Mouse (Mus musculus) c-Kit-positive CD71-negative TER-119-negative erythroid progenitor cells, embryonic 14.5 days (primary cell): ENCODE data around the gene 2210408I21Rik.

ENCODE experiments used
- DNase-seq: peaks from one replicate; pipeline ENCODE4 v3.0.0-alpha.2; 2013; ENCODE audit warnings: low read depth

The 2210408I21Rik gene

GRCm38 (mm10) chr13:77489938-77490651 is 354.8 kb downstream of the 2210408I21Rik start:
- DNase-seq = no peak

DNA sequence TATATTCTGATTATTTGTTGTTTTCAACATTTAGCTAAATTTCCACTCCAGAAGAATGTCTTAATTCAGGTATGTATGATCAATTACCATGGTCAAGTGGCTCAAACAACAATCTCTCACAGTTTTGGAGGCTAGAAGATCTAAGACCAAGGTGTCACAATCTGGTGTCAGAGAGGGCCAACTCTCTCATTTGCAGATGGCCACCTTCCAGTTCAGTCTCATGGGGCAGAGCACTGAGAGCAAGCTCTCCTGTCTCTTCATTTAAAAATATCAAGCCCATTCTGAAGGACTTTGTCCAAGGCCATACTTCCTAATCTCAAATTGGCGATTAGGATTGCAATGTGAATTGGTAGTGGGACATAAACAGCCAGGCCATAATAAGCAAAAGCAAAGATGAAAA is 378.7 kb downstream of the 2210408I21Rik start:
- DNase-seq = no peak

- no peak for DNase-seq
These were observed 393.8 kb downstream of the 2210408I21Rik start for GRCm38 (mm10) chr13:77528960-77529699.

DNA sequence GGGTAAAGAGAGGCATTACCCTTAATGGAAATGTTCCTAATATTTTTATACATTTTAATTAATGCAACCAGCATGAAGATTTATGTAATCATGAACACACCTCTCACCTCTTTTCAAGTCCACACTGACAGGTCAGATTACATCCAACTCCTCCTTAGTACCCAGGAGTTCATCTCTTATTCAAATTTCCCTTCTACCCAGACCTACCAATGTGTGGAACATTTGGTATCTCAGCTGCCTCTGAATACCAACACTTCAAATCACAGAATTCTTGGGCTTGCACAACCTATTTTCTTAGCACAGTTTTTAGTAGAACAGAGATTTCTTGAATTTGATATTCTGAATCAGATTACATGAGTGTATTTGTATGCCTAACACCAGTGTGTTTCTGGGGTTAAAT is 394.4 kb downstream of the 2210408I21Rik start:
- DNase-seq = no peak

- no peak for DNase-seq
These were observed 402.1 kb downstream of the 2210408I21Rik start for GRCm38 (mm10) chr13:77537466-77537865.

DNA sequence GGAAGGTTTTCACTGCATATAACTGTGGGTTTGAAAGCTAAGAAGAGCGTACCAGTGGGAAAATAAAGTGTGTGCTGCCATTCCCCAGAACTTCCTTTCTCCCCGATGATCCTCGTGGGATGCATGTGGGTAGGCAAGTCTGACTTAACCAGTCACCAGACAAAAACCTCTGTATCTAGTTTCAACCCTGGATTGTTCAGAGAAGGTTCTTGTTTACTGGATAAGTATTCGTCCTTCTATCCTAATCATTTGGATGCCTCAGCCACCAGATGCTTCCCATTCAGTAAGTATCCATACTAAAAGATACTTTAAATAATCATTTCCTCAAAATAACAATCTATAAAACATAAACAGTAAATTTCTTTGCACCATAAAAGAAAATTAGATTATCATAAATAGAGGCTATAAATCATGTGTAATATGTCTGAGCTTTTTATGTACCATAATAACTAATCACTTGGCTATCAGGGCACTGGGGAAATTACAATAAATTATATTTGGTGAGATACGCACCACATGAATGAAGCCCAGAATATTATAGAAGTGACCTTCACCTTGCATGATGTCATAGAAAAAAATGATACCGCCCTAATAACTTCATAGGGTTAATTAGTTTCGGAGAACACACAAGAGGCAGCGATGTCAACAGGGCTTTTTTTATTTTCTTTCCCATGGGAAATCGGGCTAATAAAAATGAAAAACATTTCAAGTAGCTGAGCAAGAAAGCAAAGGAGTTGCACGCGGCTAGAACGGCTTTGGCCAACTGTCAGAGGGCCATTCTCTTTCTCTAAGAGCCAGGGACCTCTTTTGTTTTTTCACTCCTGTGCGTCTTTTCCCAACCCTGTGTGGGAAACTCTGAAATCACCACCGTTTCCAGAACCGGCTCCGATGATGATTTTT is 412.4 kb downstream of the 2210408I21Rik start:
- no peak for DNase-seq

DNA sequence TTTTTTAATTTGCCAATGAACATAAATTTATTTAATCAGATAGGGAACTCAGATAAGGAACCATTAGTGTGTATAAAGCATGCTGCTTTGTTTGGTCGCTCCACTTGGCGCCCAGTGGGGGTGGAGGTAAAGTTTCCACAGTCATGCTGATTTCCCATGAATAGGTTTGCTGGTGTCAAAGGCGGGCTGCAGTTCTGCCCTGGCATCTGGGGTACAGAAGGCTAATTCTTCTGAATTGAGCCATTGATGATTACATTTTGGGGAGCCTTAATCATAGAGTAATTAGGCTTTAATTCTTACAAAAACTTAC is 413.0 kb downstream of the 2210408I21Rik start:
- DNase-seq = no peak

DNA sequence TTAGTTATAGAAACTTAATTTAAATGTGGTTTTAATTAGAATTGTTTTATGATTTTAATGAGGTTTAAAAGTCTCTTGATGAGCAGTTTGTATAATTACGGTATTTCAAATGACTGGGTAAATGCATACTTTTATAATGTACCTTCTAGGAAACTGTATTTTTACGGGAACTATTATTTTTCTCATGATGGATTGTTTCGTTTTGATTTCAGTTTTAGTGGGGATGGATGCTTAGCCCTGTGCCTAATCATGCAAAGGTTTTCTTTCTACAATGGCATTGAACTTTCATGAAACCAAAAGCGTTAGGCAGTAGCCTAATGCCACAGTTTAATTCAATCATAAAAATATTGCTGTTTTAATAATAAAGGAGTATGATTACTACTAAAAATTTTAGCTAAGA is 413.4 kb downstream of the 2210408I21Rik start:
- no peak for DNase-seq

DNA sequence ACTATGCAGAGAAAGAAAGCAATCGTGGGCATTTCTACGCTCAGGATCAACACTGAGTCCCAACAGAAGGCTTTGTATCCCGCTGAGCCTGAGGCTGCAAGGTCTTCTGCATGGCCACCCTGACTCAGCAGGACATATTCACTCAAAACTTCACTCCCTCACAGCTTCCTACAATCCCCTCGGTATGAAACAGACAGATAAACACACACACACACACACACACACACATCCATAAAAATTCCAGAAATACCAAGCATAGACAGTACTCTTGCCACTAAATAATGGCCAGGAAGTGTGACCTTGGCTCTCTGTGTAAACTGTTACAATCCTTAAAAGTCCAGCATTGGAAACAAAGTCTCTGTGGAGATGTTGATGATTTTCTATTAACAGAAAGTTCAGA is 458.7 kb downstream of the 2210408I21Rik start:
- no peak for DNase-seq

- DNase-seq = no peak
These were observed 480.0 kb downstream of the 2210408I21Rik start for GRCm38 (mm10) chr13:77615346-77615745.
